Mouse (Mus musculus) megakaryocyte, embryonic 14.5 days (primary cell): ENCODE results near the gene Lysmd3.

Experiments
- FLI1 ChIP-seq: IDR thresholded peaks from 2 replicates; pipeline ENCODE4 v1.6.1; 2012; ENCODE audit warnings: low read length, inconsistent platforms, mixed read lengths
- GATA1 ChIP-seq: IDR thresholded peaks from 3 replicates; pipeline ENCODE4 v1.6.1; 2012; ENCODE audit warnings: mixed read lengths, low read length, inconsistent platforms, borderline replicate concordance

DNA sequence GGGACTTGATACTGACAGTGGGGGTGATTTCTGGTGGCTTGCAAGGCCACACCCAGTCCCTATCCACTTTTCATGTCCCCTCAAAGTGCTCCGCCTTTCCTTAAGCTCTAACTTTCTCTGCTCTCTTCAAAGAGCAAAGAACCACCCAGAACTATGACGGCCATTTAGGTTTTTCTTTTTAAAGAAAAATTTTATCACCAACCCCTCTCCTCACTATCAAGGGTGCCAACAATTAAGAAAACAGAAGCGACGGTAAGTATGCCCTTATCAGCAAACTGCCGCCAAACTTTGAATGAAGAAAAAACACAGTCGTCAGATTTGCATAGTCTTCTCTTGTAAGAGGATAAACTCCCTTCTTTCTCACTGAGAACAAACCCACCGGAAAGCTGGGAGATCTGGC is 52.8 kb downstream of the Lysmd3 start:
- TF ChIP-seq GATA1 (no peak), FLI1 (no peak)
